Mouse (Mus musculus) c-Kit-positive CD71-negative TER-119-negative erythroid progenitor cells, embryonic 14.5 days (primary cell): ENCODE data around the gene Brf1.

Source experiments
- DNase-seq: peaks from one replicate; pipeline ENCODE4 v3.0.0-alpha.2; 2013; ENCODE audit warnings: low read depth

The Brf1 gene

GRCm38 (mm10) chr12:113017429-113017984 is 17.0 kb upstream of the Brf1 start:
- DNase-seq = no peak

GRCm38 (mm10) chr12:113016976-113017375 is 16.5 kb upstream of the Brf1 start:
- no peak for DNase-seq

GRCm38 (mm10) chr12:113015956-113016355 is 15.5 kb upstream of the Brf1 start:
- no peak for DNase-seq

- DNase-seq = no peak
Measured at GRCm38 (mm10) chr12:113014561-113015556, 14.4 kb upstream of the Brf1 start.

- peak; percentile 79 for DNase-seq
Measured at GRCm38 (mm10) chr12:113013604-113014558, 13.4 kb upstream of the Brf1 start, which contains the start of gene Pacs2. Gene Pacs2, plus strand, starts transcription at chr12:113014508.

GRCm38 (mm10) chr12:113013021-113013491 is 12.6 kb upstream of the Brf1 start:
- no peak for DNase-seq

GRCm38 (mm10) chr12:113012443-113012842 is 11.9 kb upstream of the Brf1 start:
- no peak for DNase-seq

- no peak for DNase-seq
Measured at GRCm38 (mm10) chr12:113011702-113012360, 11.3 kb upstream of the Brf1 start.

GRCm38 (mm10) chr12:113004993-113005392 is 4.5 kb upstream of the Brf1 start:
- no peak for DNase-seq

- no peak for DNase-seq
Measured at GRCm38 (mm10) chr12:113004011-113004410, 3.5 kb upstream of the Brf1 start.

GRCm38 (mm10) chr12:113002667-113003066 is 2.2 kb upstream of the Brf1 start:
- DNase-seq = no peak

- no peak for DNase-seq
Measured at GRCm38 (mm10) chr12:113001133-113001474, 600 bp upstream of the Brf1 start.

- no peak for DNase-seq
Measured at GRCm38 (mm10) chr12:112999569-113000293, 773 bp downstream of the Brf1 start.

GRCm38 (mm10) chr12:112994153-112994552 is 6.4 kb downstream of the Brf1 start:
- DNase-seq = no peak

GRCm38 (mm10) chr12:112991444-112991843 is 9.1 kb downstream of the Brf1 start:
- no peak for DNase-seq

- DNase-seq = no peak
Measured at GRCm38 (mm10) chr12:112990706-112991405, 9.6 kb downstream of the Brf1 start.

- no peak for DNase-seq
Measured at GRCm38 (mm10) chr12:112987877-112988276, 12.6 kb downstream of the Brf1 start.

- no peak for DNase-seq
Measured at GRCm38 (mm10) chr12:112985346-112985745, 15.2 kb downstream of the Brf1 start.

- DNase-seq = no peak
Measured at GRCm38 (mm10) chr12:112982031-112982430, 18.5 kb downstream of the Brf1 start.

GRCm38 (mm10) chr12:112977156-112977555 is 23.3 kb downstream of the Brf1 start:
- DNase-seq = no peak
